Mouse (Mus musculus): ENCODE data around the gene Gm20661. TPM values are rescaled to one million over a fixed set of nuclear protein-coding genes. Genes with fewer than 3 reads are reported as not detected.
"Not testable (repeated sequence)": the region's sequence is repeated elsewhere in the genome, so short reads cannot be mapped to it uniquely, and the experiment has no call there.

Gene Gm20661
- polyA plus RNA-seq, 1 experiment from 2014 or later: 2.8 TPM

GRCm38 (mm10) chr9:108003531-108003890 lies 20.7 kb downstream of the Gm20661 start:
- Histone ChIP-seq H3K27me3 (no peaks in the 10 kb centered on the region), H3K9me3 (replicated peaks) (no peaks in the 10 kb centered on the region), H3K27ac (peak overlapping the region; percentile 96; the same call in 1 of the 2 replicates), H3K4me2 (peak overlapping the region; percentile 73), H3K4me1 (replicated peaks) (peaks cover 28% of the 10 kb centered on the region), H3K9ac (peak overlapping the region; percentile 99), H3K4me3 (peak overlapping the region; percentile 99), H3K36me3 (no peaks in the 10 kb centered on the region)
- no peak for ATAC-seq (replicated peaks; ENCODE audit: insufficient number of reproducible peaks, insufficient read depth, low FRiP score, low read depth)
- 14% methylated on average over 8 of the region's 8 CpGs for WGBS

GRCm38 (mm10) chr9:108008041-108008440 lies 25.2 kb downstream of the Gm20661 start:
- Histone ChIP-seq H3K4me1 (replicated peaks) (peaks cover 29% of the 10 kb centered on the region), H3K27me3 (no peaks in the 10 kb centered on the region), H3K9me3 (replicated peaks) (no peaks in the 10 kb centered on the region), H3K4me2 (no peak overlapping the region), H3K27ac (no peak overlapping the region), H3K4me3 (no peak overlapping the region), H3K9ac (no peak overlapping the region), H3K36me3 (peaks cover 7% of the 10 kb centered on the region; the same call in 1 of the 2 replicates)
- ATAC-seq (replicated peaks; ENCODE audit: insufficient number of reproducible peaks, insufficient read depth, low FRiP score, low read depth): no peak
- WGBS: 87% methylated on average over 5 of the region's 5 CpGs

GRCm38 (mm10) chr9:108010385-108010784 lies 27.5 kb downstream of the Gm20661 start:
- no peak for ATAC-seq (replicated peaks; ENCODE audit: insufficient number of reproducible peaks, insufficient read depth, low FRiP score, low read depth)
- no peaks in the 10 kb centered on the region for H3K27me3 ChIP-seq
- H3K4me3 ChIP-seq: no peak overlapping the region
- no peak overlapping the region for H3K27ac ChIP-seq
- no peak overlapping the region for H3K9ac ChIP-seq
- no peaks in the 10 kb centered on the region for H3K9me3 ChIP-seq (replicated peaks)
- no peak overlapping the region for H3K4me2 ChIP-seq
- peaks cover 10% of the 10 kb centered on the region; the same call in 1 of the 2 replicates for H3K4me1 ChIP-seq (replicated peaks)
- H3K36me3 ChIP-seq: peaks cover 8% of the 10 kb centered on the region; the same call in 1 of the 2 replicates

GRCm38 (mm10) chr9:108013577-108013976 lies 30.7 kb downstream of the Gm20661 start:
- H3K27ac ChIP-seq; H3K4me1 ChIP-seq (replicated peaks); ATAC-seq (replicated peaks; ENCODE audit: insufficient number of reproducible peaks, insufficient read depth, low FRiP score, low read depth); H3K9me3 ChIP-seq (replicated peaks); H3K4me2 ChIP-seq; H3K4me3 ChIP-seq; H3K9ac ChIP-seq; H3K36me3 ChIP-seq; H3K27me3 ChIP-seq: not testable (repeated sequence)
- WGBS: 92% methylated on average over 2 of the region's 2 CpGs

GRCm38 (mm10) chr9:108017127-108017526 lies 34.3 kb downstream of the Gm20661 start:
- Histone ChIP-seq H3K36me3 (peaks cover 8% of the 10 kb centered on the region; the same call in 1 of the 2 replicates), H3K4me1 (replicated peaks) (peaks cover 12% of the 10 kb centered on the region), H3K9ac (no peak overlapping the region), H3K4me3 (no peak overlapping the region), H3K9me3 (replicated peaks) (no peaks in the 10 kb centered on the region), H3K27ac (no peak overlapping the region), H3K27me3 (no peaks in the 10 kb centered on the region), H3K4me2 (no peak overlapping the region)
- WGBS: 82% methylated on average over 3 of the region's 3 CpGs
- no peak for ATAC-seq (replicated peaks; ENCODE audit: insufficient number of reproducible peaks, insufficient read depth, low FRiP score, low read depth)

GRCm38 (mm10) chr9:108020741-108021140 lies 37.9 kb downstream of the Gm20661 start:
- H3K27ac ChIP-seq: peak overlapping the region; percentile 54
- H3K27me3 ChIP-seq: no peaks in the 10 kb centered on the region
- H3K9ac ChIP-seq: no peak overlapping the region
- H3K4me1 ChIP-seq (replicated peaks): peaks cover 12% of the 10 kb centered on the region
- no peak for ATAC-seq (replicated peaks; ENCODE audit: insufficient number of reproducible peaks, insufficient read depth, low FRiP score, low read depth)
- 86% methylated on average over 1 of the region's 1 CpGs for WGBS
- H3K9me3 ChIP-seq (replicated peaks): no peaks in the 10 kb centered on the region
- no peak overlapping the region for H3K4me3 ChIP-seq
- H3K36me3 ChIP-seq: peaks cover 19% of the 10 kb centered on the region
- H3K4me2 ChIP-seq: 0 out of 2 replicates have a peak overlapping the region, but pooled peaks have one; percentile 29

- Histone ChIP-seq H3K9me3 (replicated peaks) (no peaks in the 10 kb centered on the region), H3K27me3 (no peaks in the 10 kb centered on the region), H3K27ac (no peak overlapping the region), H3K9ac (no peak overlapping the region), H3K4me1 (replicated peaks) (peaks cover 12% of the 10 kb centered on the region), H3K4me2 (no peak overlapping the region), H3K4me3 (no peak overlapping the region), H3K36me3 (peaks cover 39% of the 10 kb centered on the region)
- 88% methylated on average over 3 of the region's 3 CpGs for WGBS
- no peak for ATAC-seq (replicated peaks; ENCODE audit: insufficient number of reproducible peaks, insufficient read depth, low FRiP score, low read depth)
Observed at GRCm38 (mm10) chr9:108023216-108023615, 40.4 kb downstream of the Gm20661 start.

- 95% methylated on average over 3 of the region's 3 CpGs for WGBS
- Histone ChIP-seq H3K9ac (no peak overlapping the region), H3K36me3 (peaks cover 42% of the 10 kb centered on the region), H3K9me3 (replicated peaks) (no peaks in the 10 kb centered on the region), H3K27ac (no peak overlapping the region), H3K27me3 (no peaks in the 10 kb centered on the region), H3K4me2 (no peak overlapping the region), H3K4me3 (no peak overlapping the region), H3K4me1 (replicated peaks) (peaks cover 1% of the 10 kb centered on the region; the same call in 1 of the 2 replicates)
- no peak for ATAC-seq (replicated peaks; ENCODE audit: insufficient number of reproducible peaks, insufficient read depth, low FRiP score, low read depth)
Observed at GRCm38 (mm10) chr9:108026584-108026983, 43.7 kb downstream of the Gm20661 start.

GRCm38 (mm10) chr9:108027867-108028266 lies 45.0 kb downstream of the Gm20661 start:
- 93% methylated on average over 3 of the region's 3 CpGs for WGBS
- H3K36me3 ChIP-seq: peaks cover 49% of the 10 kb centered on the region
- ATAC-seq (replicated peaks; ENCODE audit: insufficient number of reproducible peaks, insufficient read depth, low FRiP score, low read depth): no peak

GRCm38 (mm10) chr9:108032126-108032525 lies 49.3 kb downstream of the Gm20661 start:
- H3K4me3 ChIP-seq: no peak overlapping the region
- peaks cover 38% of the 10 kb centered on the region for H3K36me3 ChIP-seq
- no peak for ATAC-seq (replicated peaks; ENCODE audit: insufficient number of reproducible peaks, insufficient read depth, low FRiP score, low read depth)
- no peak overlapping the region for H3K4me2 ChIP-seq
- no peaks in the 10 kb centered on the region for H3K27me3 ChIP-seq
- no peaks in the 10 kb centered on the region for H3K9me3 ChIP-seq (replicated peaks)
- no peak overlapping the region for H3K27ac ChIP-seq
- H3K9ac ChIP-seq: no peak overlapping the region
- no peaks in the 10 kb centered on the region for H3K4me1 ChIP-seq (replicated peaks)
- WGBS: 85% methylated on average over 5 of the region's 5 CpGs

More at GRCm38 (mm10) chr9:108027867-108028266, 45.0 kb downstream of the Gm20661 start:
- H3K4me3 ChIP-seq: no peak overlapping the region
- H3K9me3 ChIP-seq (replicated peaks): no peaks in the 10 kb centered on the region
- no peak overlapping the region for H3K27ac ChIP-seq
- H3K4me2 ChIP-seq: no peak overlapping the region
- no peaks in the 10 kb centered on the region for H3K4me1 ChIP-seq (replicated peaks)
- H3K9ac ChIP-seq: no peak overlapping the region
- H3K27me3 ChIP-seq: no peaks in the 10 kb centered on the region

GRCm38 (mm10) chr9:108035331-108036156 lies 52.7 kb downstream of the Gm20661 start:
- H3K4me3 ChIP-seq: no peak overlapping the region
- peaks cover 35% of the 10 kb centered on the region for H3K36me3 ChIP-seq
- no peak overlapping the region for H3K9ac ChIP-seq
- H3K9me3 ChIP-seq (replicated peaks): no peaks in the 10 kb centered on the region
- no peak overlapping the region for H3K4me2 ChIP-seq
- no peak for ATAC-seq (replicated peaks; ENCODE audit: insufficient number of reproducible peaks, insufficient read depth, low FRiP score, low read depth)
- H3K4me1 ChIP-seq (replicated peaks): no peaks in the 10 kb centered on the region
- no peak overlapping the region for H3K27ac ChIP-seq
- WGBS: 92% methylated on average over 2 of the region's 2 CpGs
- H3K27me3 ChIP-seq: no peaks in the 10 kb centered on the region

Measured in heart, embryonic 15.5 days (tissue).